Mouse (Mus musculus) intestine, embryonic 14.5 days (tissue): ENCODE data around the gene Kmt5b. TPM values are rescaled to one million over a fixed set of nuclear protein-coding genes. Genes with fewer than 3 reads are reported as not detected.
A peak's percentile ranks its signal among the peaks of the same experiment; 100 is the strongest.

Source experiments
- ATAC-seq: fragments of 200-750 bp; cut with Nextera tagmentation; replicated peaks from 2 replicates; pipeline ENCODE4 v1.8.0; 2017; ENCODE audit warnings: low read depth, moderate number of reproducible peaks, moderate TSS enrichment, moderate library complexity; ENCODE audit not compliant: low FRiP score, low TSS enrichment
- DNase-seq: peaks from one replicate; pipeline ENCODE4 v3.0.0-alpha.2; 2018; ENCODE audit warnings: low spot score
- H3K27ac ChIP-seq: fragments of 300-500 bp; sonication (generic); 2 replicates; pipeline ENCODE4 v1.5.1; 2014; ENCODE audit warnings: low read depth, mild to moderate bottlenecking, control low read depth
- H3K27me3 ChIP-seq: fragments of 300-500 bp; sonication (generic); replicated peaks from 2 replicates; pipeline ENCODE4 v1.6.1; 2014; ENCODE audit warnings: low read length, control low read depth; ENCODE audit not compliant: control insufficient read depth, insufficient read depth
- H3K36me3 ChIP-seq: fragments of 300-500 bp; sonication (generic); 2 replicates; pipeline ENCODE4 v1.6.1; 2014; ENCODE audit warnings: low read length, control low read depth; ENCODE audit not compliant: control insufficient read depth, insufficient read depth
- H3K4me1 ChIP-seq: fragments of 300-500 bp; sonication (generic); replicated peaks from 2 replicates; pipeline ENCODE4 v1.6.1; 2014; ENCODE audit warnings: low read length, control low read depth, mixed read lengths; ENCODE audit not compliant: control insufficient read depth, insufficient read depth
- H3K4me2 ChIP-seq: fragments of 300-500 bp; sonication (generic); 2 replicates; pipeline ENCODE4 v1.6.1; 2014; ENCODE audit warnings: low read length
- H3K4me3 ChIP-seq: fragments of 300-500 bp; sonication (generic); 2 replicates; pipeline ENCODE4 v1.5.1; 2014; ENCODE audit warnings: low read depth, low read length, control low read depth, mixed read lengths
- H3K9ac ChIP-seq: fragments of 300-500 bp; sonication (generic); 2 replicates; pipeline ENCODE4 v1.6.1; 2014; ENCODE audit warnings: mild to moderate bottlenecking, low read length
- H3K9me3 ChIP-seq: fragments of 300-500 bp; sonication (generic); 2 replicates; pipeline ENCODE4 v1.6.1; 2016; ENCODE audit warnings: low read length, control low read depth; ENCODE audit not compliant: control insufficient read depth
- WGBS: fragments of 180-500 bp; shearing (Covaris S2); extraction: QIAGEN DNeasy Blood & Tissue Kit; methylation state at CpG from one replicate; pipeline ENCODE4 v1.1.7; 2014; 5-methylcytosine and 5-hydroxymethylcytosine counted together
- polyA plus RNA-seq: library from polyadenylated mRNA; unstranded; fragments of >200 nt; fragmentation: Nextera tagmentation; extraction: Ambion mirVana; gene quantifications from 2 replicates; pipeline ENCODE4 v1.2.1, GENCODE M21; 2014

The Kmt5b gene
- polyA plus RNA-seq, 1 experiment from 2014 or later = 29.6 TPM

DNA sequence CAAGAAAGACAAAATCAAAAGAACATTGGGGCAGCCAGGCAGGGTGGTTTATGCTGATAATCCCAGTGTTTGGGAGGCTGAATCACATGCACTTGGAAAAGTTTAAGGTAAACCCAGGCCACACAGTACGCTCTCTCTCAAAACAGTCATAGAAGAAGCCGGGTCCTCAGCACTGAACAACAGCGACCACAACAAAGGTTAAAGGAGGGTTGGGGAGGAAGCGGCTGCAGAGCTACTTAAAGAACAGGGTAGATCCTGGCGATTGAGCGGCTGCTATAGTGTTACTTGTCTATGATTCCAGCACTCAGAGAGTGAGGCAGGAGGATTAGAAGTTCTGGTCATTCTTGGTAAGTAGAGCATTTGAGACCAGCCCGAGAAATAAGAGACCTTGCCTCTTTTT is 38.3 kb downstream of the Kmt5b start:
- peaks cover 95% of the 10 kb centered on the region for H3K36me3 ChIP-seq

DNA sequence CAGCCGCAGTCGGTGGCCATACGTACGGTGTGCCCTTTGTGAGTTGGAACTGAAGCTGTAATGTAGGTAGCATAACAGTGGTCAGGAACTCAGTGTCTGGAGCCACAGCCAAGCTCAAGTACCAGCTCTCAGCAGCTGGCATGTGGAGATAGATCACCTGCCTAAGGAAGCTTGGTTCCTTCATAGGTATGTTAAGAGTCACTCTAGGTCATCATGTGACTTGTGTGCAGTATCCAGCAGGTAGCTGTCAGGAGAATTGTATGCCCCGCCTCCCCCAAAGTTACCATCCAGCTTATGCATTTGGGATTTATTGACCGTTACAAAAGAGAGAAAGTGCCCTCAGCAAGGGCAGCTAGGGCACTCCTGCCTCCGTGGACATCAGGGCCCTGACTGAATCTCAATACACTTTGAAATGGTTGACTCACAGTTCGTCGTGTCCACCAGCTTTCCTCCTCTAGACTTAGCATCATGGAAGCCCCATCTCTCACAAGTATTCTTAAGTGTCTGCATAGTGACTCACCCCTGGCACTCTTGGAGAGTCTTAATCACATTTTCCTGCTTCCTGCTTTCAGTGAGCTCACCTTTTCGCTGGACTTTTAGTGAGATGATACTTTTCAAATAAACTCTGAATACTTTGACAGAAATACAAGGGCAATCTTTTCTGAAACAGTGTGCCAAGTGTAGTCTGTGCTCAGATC is 43.5 kb downstream of the Kmt5b start:
- 93% methylated on average over 10 of the region's 10 CpGs for WGBS
- ATAC-seq (no peak), DNase-seq (no peak)
- Histone ChIP-seq H3K27ac (no peak overlapping the region), H3K9me3 (no peaks in the 10 kb centered on the region), H3K4me2 (no peak overlapping the region), H3K36me3 (peaks cover 90% of the 10 kb centered on the region), H3K4me1 (no peaks in the 10 kb centered on the region), H3K27me3 (no peaks in the 10 kb centered on the region), H3K4me3 (no peak overlapping the region), H3K9ac (no peak overlapping the region)

More for the DNA sequence above, 38.3 kb downstream of the Kmt5b start:
- no peak overlapping the region for H3K4me3 ChIP-seq
- H3K27me3 ChIP-seq = no peaks in the 10 kb centered on the region
- H3K4me1 ChIP-seq = no peaks in the 10 kb centered on the region
- 92% methylated on average over 7 of the region's 7 CpGs for WGBS
- H3K27ac ChIP-seq = no peak overlapping the region
- H3K9me3 ChIP-seq = no peaks in the 10 kb centered on the region
- DNase-seq (no peak), ATAC-seq (no peak)
- H3K9ac ChIP-seq = no peak overlapping the region
- no peak overlapping the region for H3K4me2 ChIP-seq

DNA sequence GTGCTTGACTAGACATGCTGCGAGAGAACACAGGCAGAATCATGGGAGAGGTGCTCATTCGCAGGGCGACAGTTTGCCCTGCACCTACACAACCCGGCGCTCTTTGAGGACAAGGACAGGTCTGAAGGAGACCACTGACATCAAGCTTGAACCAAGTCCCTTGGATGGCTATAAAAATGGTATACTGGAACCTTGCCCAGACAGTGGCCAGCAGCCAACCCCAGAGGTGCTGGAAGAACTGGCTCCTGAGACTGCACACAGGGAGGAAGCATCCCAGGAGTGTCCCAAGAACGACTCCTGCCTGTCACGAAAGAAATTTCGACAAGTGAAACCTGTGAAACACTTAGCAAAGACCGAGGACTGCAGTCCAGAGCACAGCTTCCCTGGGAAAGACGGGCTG is 47.2 kb downstream of the Kmt5b start:
- WGBS = 92% methylated on average over 10 of the region's 10 CpGs
- Histone ChIP-seq H3K9ac (no peak overlapping the region), H3K36me3 (peaks cover 64% of the 10 kb centered on the region), H3K27ac (no peak overlapping the region), H3K4me1 (no peaks in the 10 kb centered on the region), H3K27me3 (no peaks in the 10 kb centered on the region), H3K4me2 (no peak overlapping the region), H3K9me3 (no peaks in the 10 kb centered on the region), H3K4me3 (no peak overlapping the region)
- ATAC-seq (no peak), DNase-seq (no peak)

DNA sequence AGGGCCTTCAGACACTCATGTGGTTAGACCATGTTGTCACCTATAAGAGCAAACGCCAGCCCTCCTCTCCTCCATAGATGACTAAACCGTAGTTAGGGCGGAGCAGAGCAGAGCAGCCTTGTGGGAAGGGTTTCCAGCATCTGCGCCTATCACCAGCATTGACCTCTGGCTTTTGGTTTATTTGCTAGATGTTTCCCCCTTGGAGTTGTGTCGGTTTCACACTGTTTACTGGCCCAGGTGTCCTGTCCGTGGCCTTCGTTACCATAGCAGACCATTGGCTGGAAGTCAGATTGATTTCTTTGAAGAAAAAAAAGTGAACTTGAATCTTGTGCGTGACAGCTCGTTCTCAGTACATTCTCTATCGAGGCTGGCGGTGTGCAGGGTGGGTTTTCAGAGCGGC is 48.6 kb downstream of the Kmt5b start:
- Histone ChIP-seq H3K4me2 (no peak overlapping the region), H3K4me3 (no peak overlapping the region), H3K4me1 (no peaks in the 10 kb centered on the region), H3K9me3 (no peaks in the 10 kb centered on the region), H3K27ac (no peak overlapping the region), H3K9ac (no peak overlapping the region), H3K36me3 (peaks cover 51% of the 10 kb centered on the region), H3K27me3 (no peaks in the 10 kb centered on the region)
- WGBS = 75% methylated on average over 12 of the region's 12 CpGs
- DNase-seq (peak; percentile 45), ATAC-seq (no peak)

DNA sequence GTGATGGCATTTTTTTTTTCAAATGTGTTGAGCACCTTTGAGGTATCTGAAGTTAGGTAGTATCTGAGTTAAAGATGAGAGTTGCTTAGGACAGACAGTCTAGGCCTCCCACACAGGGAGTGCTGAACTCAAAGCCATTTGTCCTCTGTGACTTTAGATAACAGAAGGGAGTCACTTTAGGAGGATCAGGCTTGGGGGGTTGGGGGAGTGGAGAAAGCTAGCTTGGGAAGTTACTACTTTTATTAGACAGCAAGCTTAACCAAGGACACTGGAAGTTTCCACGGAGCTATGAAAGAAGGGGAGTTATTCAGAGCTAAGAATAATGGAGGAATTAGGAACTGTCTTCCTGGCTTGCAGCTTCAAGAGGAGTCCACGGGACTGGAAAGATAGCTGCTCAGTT is 51.9 kb downstream of the Kmt5b start:
- no peak for ATAC-seq
- WGBS = 63% methylated on average over 2 of the region's 2 CpGs
- no peak for DNase-seq

DNA sequence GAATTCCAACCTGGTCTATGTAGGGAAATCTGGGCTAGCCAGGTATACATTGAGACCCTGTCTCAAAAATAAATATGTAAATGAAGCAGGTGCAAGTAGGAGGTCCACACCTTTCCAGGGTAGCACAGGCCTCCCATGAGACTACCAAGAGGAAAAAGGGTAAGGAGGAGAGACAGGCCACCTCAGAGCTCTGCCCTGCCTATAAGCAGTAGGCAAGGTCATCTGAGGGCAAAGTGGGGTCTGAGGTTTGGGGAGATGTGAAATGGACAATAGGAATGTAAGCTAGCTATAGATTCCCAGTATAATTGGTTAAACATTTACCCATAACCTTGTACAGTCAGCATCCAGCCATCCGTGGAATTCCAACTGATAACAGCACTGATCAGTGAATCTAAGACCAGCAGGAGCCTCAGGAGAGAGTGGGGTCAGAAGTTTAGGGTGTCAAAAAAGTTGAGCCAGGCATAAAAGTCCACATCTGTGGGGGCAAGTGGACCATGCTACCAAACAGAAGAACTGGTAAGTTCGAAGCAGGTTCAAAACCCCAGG is 52.8 kb downstream of the Kmt5b start:
- ATAC-seq (0 out of 2 replicates have a peak, but pooled peaks have one; percentile 50), DNase-seq (no peak)
- WGBS = 75% methylated on average over 2 of the region's 2 CpGs
- Histone ChIP-seq H3K27me3 (no peaks in the 10 kb centered on the region), H3K9me3 (no peaks in the 10 kb centered on the region), H3K27ac (no peak overlapping the region), H3K4me2 (no peak overlapping the region), H3K4me1 (no peaks in the 10 kb centered on the region), H3K9ac (no peak overlapping the region), H3K4me3 (no peak overlapping the region), H3K36me3 (peaks cover 18% of the 10 kb centered on the region)

More for the DNA sequence above, 51.9 kb downstream of the Kmt5b start:
- H3K4me1 ChIP-seq = no peaks in the 10 kb centered on the region
- no peak overlapping the region for H3K4me2 ChIP-seq
- H3K36me3 ChIP-seq = peaks cover 27% of the 10 kb centered on the region
- no peak overlapping the region for H3K4me3 ChIP-seq
- H3K9me3 ChIP-seq = no peaks in the 10 kb centered on the region
- H3K9ac ChIP-seq = no peak overlapping the region
- no peak overlapping the region for H3K27ac ChIP-seq
- H3K27me3 ChIP-seq = no peaks in the 10 kb centered on the region

DNA sequence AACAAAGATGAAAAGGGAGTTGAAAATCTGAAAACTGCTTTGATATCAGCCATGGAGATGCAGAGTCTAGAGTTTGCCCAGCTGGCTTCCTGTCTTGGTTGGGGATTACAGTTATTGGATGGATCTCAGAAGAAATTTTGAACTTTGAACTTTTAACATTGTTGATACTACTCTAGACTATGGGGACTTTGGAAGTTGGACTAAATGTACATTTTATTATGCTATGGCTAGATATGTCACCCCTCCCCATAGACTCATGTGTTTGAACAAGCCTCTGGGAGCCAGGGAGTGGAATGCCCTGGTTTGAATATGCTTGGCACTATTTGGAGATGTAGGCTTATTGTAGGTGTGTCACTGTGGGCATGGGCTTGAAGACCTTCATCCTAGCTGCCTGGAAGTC is 57.8 kb downstream of the Kmt5b start:
- ATAC-seq (no peak), DNase-seq (no peak)
- H3K27me3 ChIP-seq = no peaks in the 10 kb centered on the region
- H3K4me3 ChIP-seq = no peak overlapping the region
- no peaks in the 10 kb centered on the region for H3K36me3 ChIP-seq
- no peaks in the 10 kb centered on the region for H3K4me1 ChIP-seq
- no peak overlapping the region for H3K27ac ChIP-seq
- H3K4me2 ChIP-seq = no peak overlapping the region
- H3K9ac ChIP-seq = no peak overlapping the region
- H3K9me3 ChIP-seq = no peaks in the 10 kb centered on the region

DNA sequence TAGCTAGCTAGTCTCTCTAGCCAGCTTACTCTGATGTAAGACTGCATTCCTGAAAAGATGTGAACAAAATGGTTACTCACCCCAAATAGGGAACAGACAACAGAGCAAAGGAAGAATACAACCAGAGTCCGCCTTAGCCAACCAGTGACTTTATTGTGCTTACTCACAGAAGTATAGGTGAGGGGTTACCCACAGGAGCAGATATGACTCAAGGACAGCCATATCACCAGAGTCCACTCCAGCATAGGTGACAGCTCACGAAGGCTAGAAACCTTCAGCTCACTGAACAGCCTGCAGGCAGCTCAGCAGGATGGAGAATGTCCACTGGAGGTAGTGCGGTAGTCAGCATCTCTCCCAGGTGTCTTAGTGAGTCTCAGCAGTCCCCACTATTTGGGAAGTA is 62.6 kb downstream of the Kmt5b start:
- 81% methylated on average over 3 of the region's 3 CpGs for WGBS

DNA sequence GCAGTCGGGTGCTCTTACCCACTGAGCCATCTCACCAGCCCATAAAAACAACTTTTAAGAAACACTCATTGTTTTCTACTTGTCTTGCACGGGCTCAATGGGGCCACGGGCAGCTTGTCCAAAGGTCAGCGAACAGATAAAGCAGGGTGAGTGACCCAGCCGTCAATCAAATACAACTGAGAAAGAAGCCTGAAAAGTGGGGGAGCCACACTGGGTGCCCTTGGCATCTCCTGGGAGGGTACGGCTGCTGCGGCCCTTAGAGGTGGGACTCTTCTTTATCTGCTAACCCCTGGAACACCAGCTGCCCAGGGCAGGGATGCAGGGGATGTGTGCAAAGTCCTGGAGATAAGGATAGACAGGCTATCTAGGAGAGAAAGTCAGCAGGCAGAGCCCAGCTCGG is 64.5 kb downstream of the Kmt5b start:
- H3K9me3 ChIP-seq = no peaks in the 10 kb centered on the region
- H3K4me3 ChIP-seq = no peak overlapping the region
- no peak overlapping the region for H3K9ac ChIP-seq
- H3K4me2 ChIP-seq = no peak overlapping the region
- no peak overlapping the region for H3K27ac ChIP-seq
- H3K36me3 ChIP-seq = no peaks in the 10 kb centered on the region
- WGBS = 70% methylated on average over 8 of the region's 8 CpGs
- H3K4me1 ChIP-seq = peaks cover 3% of the 10 kb centered on the region; the same call in 1 of the 2 replicates
- no peaks in the 10 kb centered on the region for H3K27me3 ChIP-seq
- DNase-seq (peak; percentile 71), ATAC-seq (peak; percentile 54; the same call in 1 of the 2 replicates)

More for the DNA sequence above, 62.6 kb downstream of the Kmt5b start:
- no peaks in the 10 kb centered on the region for H3K27me3 ChIP-seq
- H3K4me1 ChIP-seq = peaks cover 3% of the 10 kb centered on the region; the same call in 1 of the 2 replicates
- DNase-seq (no peak), ATAC-seq (no peak)
- no peak overlapping the region for H3K4me3 ChIP-seq
- H3K27ac ChIP-seq = no peak overlapping the region
- H3K9me3 ChIP-seq = no peaks in the 10 kb centered on the region
- no peaks in the 10 kb centered on the region for H3K36me3 ChIP-seq
- no peak overlapping the region for H3K9ac ChIP-seq
- H3K4me2 ChIP-seq = no peak overlapping the region
